Mouse (Mus musculus) layer of hippocampus, adult 18-20 months (tissue): ENCODE results near the gene Olfr94. TPM values are rescaled to one million over a fixed set of nuclear protein-coding genes. Genes with fewer than 3 reads are reported as not detected.
"Not testable (repeated sequence)": the region's sequence is repeated elsewhere in the genome, so short reads cannot be mapped to it uniquely, and the experiment has no call there.

Experiments used
- DNase-seq, 2 experiments: peaks; one replicate each; pipeline ENCODE4 v3.0.0; 2022; ENCODE audit warnings: low spot score in 2 of 2
- long read RNA-seq: library from polyadenylated mRNA; stranded (forward); transcript quantifications from one replicate; pipeline ENCODE4 v2.0.0, GENCODE M21; 2021
- total RNA-seq, 2 experiments: library from RNA; stranded (reverse); gene quantifications; 2 replicates each; pipeline ENCODE4 v1.2.3; 2021

Gene Olfr94
- total RNA-seq, result not detected
- long read RNA-seq, result 0 reads

- no peak for DNase-seq
These were observed at the start of gene Olfr94 for GRCm38 (mm10) chr17:37200894-37201293. Gene Olfr94, minus strand, starts transcription at chr17:37200994.

GRCm38 (mm10) chr17:37250544-37250943 is 49.8 kb upstream of the Olfr94 start:
- DNase-seq, result peak in 1 of 2 experiments; percentile 3

- no peak for DNase-seq
These were observed 48.7 kb upstream of the Olfr94 start for GRCm38 (mm10) chr17:37249460-37249859.

DNA sequence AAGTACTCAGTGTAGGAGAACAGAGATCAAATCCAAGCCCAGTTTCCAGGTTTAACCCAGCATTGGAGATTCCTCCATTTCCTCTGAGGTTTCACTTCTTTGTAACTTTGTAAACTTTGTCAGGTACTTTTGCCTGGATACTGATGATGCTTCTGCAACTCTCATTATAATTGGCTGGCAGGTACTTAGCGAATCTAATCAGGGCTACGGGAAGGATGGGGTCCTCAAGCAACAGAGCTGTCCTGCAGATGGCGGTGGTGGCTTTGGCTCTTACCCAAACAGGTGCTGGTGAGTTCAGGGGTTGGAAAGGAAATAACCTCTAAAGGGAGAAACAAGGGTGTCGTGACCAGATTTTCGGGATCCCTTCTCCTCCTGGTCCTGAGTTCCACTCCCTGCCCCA is 45.9 kb upstream of the Olfr94 start:
- peak; percentile 1 to 67 for DNase-seq

DNA sequence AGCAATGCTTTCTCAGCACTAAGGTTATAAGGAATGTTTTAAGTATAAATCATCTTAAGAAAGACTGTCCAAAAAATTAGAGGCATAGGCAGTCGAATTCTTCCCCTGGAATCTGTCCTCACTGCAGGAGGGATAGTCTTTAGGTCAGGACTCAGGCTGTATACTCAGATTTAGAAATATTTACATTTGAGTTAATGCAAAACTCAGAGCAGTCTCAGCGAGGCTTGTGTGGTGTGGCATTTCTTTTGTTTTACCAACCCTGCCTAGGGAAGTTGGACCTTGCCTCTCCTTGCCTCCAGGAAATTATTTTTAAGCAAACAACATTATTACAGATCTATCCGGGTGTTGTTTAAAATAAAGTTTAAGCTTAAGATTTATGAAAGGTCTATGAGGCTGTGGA is 41.4 kb upstream of the Olfr94 start:
- no peak for DNase-seq

DNA sequence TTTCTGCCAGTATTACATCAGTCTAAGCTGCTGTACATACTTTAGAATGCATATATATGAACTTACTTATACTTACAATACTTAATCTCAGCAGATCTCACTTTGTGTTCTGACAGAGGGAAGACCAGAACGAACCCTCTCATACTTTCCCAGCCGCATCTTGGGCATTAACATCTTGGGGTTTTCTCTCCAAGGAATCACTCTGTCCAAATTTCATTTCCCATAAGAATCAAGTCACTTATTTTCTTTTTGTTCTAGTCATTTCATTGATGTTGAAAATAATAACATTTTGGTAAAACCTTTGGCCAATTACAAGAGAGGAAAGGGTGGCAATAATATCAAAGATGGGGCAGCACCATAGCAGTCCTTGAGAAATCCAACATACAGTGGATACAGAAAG is 36.4 kb upstream of the Olfr94 start, which contains the start of gene Olfr97:
Gene Olfr97 (minus strand): TSS at position 101 of the 400 bp plus-strand sequence.
- not testable (repeated sequence) for DNase-seq

DNA sequence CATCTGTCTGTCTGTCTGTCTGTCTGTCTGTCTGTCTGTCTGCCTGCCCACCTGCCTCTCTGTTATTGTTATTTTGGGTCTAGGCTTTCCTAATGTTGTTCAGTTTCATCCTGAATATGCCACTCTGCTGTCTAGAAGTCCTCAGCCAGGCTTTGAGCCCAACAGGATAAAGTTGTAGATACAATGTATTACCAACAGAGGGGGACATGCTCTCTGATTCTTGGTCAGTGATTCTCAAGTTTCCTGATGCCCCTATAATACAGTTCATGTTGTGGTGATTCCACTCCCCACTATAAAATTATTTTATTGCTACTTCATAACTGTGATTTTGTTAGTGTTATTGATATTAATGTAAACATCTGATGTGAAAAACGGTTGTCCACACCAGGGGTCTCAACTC is 21.1 kb upstream of the Olfr94 start:
- DNase-seq, result no peak

GRCm38 (mm10) chr17:37219846-37220245 is 19.1 kb upstream of the Olfr94 start, which contains the start of gene Olfr96:
Gene Olfr96, plus strand, starts transcription at chr17:37220146.
- DNase-seq, result no peak

- DNase-seq, result no peak
These were observed 17.7 kb upstream of the Olfr94 start for GRCm38 (mm10) chr17:37218486-37218885.

- no peak for DNase-seq
These were observed 12.2 kb upstream of the Olfr94 start, which contains the start of gene Olfr95 for GRCm38 (mm10) chr17:37213018-37213417. Gene Olfr95, minus strand, starts transcription at chr17:37213118.

DNA sequence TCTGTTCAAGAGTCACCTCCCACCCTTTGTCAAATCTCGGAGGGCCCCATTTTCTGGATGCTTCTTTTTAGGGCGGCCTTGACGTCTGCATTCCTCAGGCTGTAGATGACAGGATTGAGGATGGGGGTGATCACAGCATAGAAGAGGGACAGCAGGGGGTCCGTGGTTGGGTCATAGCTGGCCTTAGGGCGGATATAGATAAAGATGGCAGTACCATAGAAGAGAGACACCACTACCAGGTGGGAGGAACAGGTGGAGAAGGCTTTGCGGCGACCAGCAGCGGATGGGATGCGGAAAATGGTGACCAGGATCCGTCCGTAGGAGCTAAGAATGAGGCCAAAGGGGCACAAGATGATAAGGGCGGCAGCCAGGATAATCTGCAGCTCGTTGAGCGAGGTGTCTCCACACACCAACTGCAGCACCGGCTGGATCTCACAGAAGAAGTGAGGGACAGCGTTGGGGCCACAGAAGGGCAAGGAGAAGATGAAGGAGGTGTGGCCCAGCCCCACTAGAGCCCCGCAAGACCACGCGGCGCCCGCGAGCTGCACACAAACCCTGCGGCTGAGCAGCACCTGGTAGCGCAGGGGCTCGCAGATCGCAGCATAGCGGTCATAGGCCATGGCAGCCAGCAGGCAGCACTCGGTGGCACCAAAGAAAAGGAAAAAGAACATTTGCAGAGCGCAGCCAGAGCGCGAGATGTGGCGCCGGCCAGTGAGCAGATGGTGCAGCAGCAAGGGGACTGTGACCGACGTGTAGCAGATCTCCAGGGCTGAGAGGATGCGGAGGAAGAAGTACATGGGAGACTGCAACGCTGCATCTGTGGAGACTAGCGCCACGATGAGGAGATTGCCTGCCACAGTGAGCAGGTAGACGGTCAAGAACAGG is 10.3 kb upstream of the Olfr94 start:
- peak in 1 of 2 experiments; percentile 9 for DNase-seq

DNA sequence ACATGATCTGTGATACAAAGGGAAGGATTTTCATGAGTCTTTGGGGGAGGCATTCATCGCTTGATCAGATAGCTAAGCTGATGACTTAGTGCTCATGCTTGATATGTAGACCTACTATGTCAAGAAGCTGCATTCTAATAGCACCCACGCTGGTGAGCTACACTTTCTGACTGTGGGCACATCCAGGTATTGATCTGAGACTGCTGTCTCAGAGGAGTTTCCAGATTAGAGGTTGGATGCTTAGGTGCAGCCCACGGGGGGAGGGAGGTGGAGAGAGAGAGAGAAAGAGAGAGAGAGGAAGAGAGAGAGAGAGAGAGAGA is 3.1 kb upstream of the Olfr94 start:
- DNase-seq, result no peak

DNA sequence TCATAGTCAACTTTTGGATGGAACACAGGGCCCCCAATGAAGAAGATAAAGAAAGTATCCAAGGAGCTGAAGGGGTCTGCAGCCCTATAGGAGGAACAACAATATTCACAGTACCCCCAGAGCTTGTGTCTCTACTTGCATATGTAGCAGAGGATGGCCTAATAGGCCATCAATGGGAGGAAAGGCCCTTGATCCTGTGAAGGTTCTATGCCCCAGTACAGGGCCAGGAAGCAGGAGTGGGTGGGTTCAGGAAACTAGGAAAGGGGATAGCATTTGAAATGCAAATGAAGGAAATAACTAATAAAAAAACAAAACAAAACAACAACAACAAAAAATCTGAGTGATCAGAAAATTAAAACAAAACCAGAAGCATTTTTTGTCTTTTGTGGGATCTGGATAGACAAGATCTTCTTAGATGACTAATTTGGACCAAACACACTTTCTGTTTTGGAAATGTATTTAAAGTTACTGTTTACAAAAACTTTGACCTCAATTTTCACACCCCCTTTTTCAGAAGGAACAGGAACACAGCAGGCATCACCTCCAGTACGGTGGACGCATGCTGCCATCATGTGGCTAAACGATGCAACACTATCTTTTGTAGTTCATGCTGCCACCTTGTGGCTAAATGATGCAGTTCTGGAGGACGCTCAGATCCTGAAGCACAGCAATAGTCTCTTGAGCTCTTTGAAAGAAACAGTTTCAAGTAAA is 2.6 kb upstream of the Olfr94 start:
- peak; percentile 63 to 93 for DNase-seq

GRCm38 (mm10) chr17:37196845-37197724 is 3.7 kb downstream of the Olfr94 start:
- peak; percentile 7 to 18 for DNase-seq

GRCm38 (mm10) chr17:37194782-37195181 is 6.0 kb downstream of the Olfr94 start:
- no peak for DNase-seq

DNA sequence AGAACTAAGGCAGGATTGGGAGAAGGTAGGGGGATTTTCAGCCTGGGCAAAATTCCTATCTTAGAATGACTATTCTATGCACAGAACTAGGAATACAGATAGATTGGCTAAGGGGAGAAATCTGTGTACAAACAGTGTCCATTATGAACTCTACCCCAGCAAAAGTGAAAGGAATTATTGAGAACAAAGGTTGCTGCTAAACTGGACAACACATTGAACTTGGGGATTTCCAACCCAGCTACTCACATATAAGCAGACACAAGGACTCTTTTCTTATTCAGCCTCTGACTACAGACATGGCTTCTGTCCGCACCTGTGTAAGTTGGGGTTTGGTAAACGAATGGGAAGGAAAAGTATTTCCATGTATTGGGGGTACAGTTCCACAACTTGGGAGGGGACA is 7.1 kb downstream of the Olfr94 start, which contains the start of gene Ubd:
Gene Ubd (plus strand): TSS at position 237 of the 400 bp plus-strand sequence.
- no peak for DNase-seq

DNA sequence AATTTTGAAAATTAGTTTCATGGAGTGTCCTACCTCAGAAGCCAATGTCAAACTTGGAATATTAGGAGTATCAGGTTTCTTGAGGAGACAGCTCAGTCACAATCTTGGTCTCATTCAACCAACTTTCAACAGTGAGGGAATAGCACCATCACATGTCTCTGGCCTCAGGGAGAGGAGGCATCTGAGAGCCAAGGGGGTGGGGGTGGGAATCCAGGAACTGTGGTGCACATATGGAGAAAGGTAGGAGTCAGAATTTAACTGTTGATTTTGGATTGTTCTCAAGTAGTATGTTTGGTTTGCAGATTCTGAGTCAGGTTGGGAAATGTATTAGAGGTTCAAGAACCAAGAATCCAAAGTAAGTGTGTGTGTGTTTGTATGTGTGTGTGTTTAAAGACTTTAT is 7.8 kb downstream of the Olfr94 start:
- DNase-seq, result no peak

DNA sequence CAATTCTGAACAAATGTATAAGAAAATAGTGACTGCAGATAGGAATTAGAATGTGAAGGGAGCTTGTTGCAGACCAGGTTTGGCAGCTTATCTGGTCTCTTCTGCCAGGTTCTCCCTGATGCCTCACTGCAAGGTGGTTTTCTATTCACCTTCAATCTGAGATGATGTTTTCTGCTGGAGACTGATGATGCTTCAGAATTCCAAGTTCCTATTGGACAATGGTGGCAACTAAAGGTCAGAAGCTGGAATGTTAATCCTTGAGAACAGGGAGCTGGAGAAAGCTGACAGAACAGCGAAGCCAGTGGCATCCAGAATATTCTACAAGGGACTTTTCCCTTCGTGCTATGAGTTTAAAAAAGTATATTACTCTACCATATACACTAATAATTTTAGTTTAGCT is 10.1 kb downstream of the Olfr94 start:
- peak in 1 of 2 experiments; percentile 66 for DNase-seq

GRCm38 (mm10) chr17:37185474-37185873 is 15.3 kb downstream of the Olfr94 start:
- no peak for DNase-seq

- no peak for DNase-seq
These were observed 39.4 kb downstream of the Olfr94 start, which contains the start of gene Olfr93 for GRCm38 (mm10) chr17:37161394-37161793. Gene Olfr93, minus strand, starts transcription at chr17:37161494.
